Mouse (Mus musculus): ENCODE results near the gene Omt2a. TPM values are rescaled to one million over a fixed set of nuclear protein-coding genes. Genes with fewer than 3 reads are reported as not detected.
"Not testable (repeated sequence)": the region's sequence is repeated elsewhere in the genome, so short reads cannot be mapped to it uniquely, and the experiment has no call there.

The Omt2a gene
- polyA plus RNA-seq, 1 experiment from 2014 or later: not detected

- WGBS: 79% methylated on average over 3 of the region's 3 CpGs
- no peak for ATAC-seq (ENCODE audit: low FRiP score)
- Histone ChIP-seq H3K9me3 (no peaks in the 10 kb centered on the region), H3K4me3 (no peak overlapping the region), H3K9ac (no peak overlapping the region), H3K27me3 (no peaks in the 10 kb centered on the region), H3K4me1 (replicated peaks) (no peaks in the 10 kb centered on the region), H3K27ac (no peak overlapping the region), H3K4me2 (no peak overlapping the region), H3K36me3 (no peaks in the 10 kb centered on the region)
Observed at GRCm38 (mm10) chr9:78347004-78347403, 32.4 kb upstream of the Omt2a start.

GRCm38 (mm10) chr9:78345235-78345634, 30.6 kb upstream of the Omt2a start:
- H3K36me3 ChIP-seq; H3K4me1 ChIP-seq (replicated peaks); ATAC-seq (ENCODE audit: low FRiP score); H3K9me3 ChIP-seq; H3K4me3 ChIP-seq; H3K27me3 ChIP-seq; H3K27ac ChIP-seq; H3K9ac ChIP-seq; H3K4me2 ChIP-seq: not testable (repeated sequence)
- 74% methylated on average over 4 of the region's 4 CpGs for WGBS

GRCm38 (mm10) chr9:78343055-78343454, 28.5 kb upstream of the Omt2a start:
- not testable (repeated sequence) for H3K27me3 ChIP-seq; H3K4me3 ChIP-seq; H3K9ac ChIP-seq; H3K27ac ChIP-seq; H3K4me1 ChIP-seq (replicated peaks); H3K9me3 ChIP-seq; H3K36me3 ChIP-seq; H3K4me2 ChIP-seq; ATAC-seq (ENCODE audit: low FRiP score)
- WGBS: 85% methylated on average over 9 of the region's 9 CpGs

DNA sequence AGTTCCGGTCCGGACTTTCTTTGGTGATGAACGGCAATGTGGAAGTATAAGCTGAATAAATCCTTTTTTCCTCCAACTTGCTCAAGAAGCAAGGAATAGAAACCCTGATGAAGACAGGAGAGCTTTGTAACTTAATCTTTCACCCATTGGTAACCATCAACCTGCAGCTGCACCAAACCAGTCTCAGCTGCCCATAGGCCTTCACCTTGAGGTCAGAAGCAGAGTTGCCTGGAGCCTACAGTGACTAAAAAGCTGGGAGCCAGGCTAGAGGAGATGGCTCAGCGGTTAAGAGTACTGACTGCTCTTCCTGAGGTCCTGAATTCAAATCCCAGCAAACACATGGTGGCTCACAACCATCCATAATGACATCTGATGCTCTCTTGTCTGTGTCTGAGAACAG, 27.9 kb upstream of the Omt2a start:
- 92% methylated on average over 4 of the region's 4 CpGs for WGBS
- ATAC-seq (ENCODE audit: low FRiP score); H3K27me3 ChIP-seq; H3K36me3 ChIP-seq; H3K27ac ChIP-seq; H3K4me1 ChIP-seq (replicated peaks); H3K4me2 ChIP-seq; H3K4me3 ChIP-seq; H3K9ac ChIP-seq; H3K9me3 ChIP-seq: not testable (repeated sequence)

GRCm38 (mm10) chr9:78340324-78340723, 25.7 kb upstream of the Omt2a start:
- WGBS: 17% methylated on average over 8 of the region's 8 CpGs
- H3K27me3 ChIP-seq; H3K4me3 ChIP-seq; H3K4me1 ChIP-seq (replicated peaks); ATAC-seq (ENCODE audit: low FRiP score); H3K4me2 ChIP-seq; H3K27ac ChIP-seq; H3K9me3 ChIP-seq; H3K9ac ChIP-seq; H3K36me3 ChIP-seq: not testable (repeated sequence)

- H3K9ac ChIP-seq; H3K27ac ChIP-seq; H3K4me2 ChIP-seq; ATAC-seq (ENCODE audit: low FRiP score); H3K9me3 ChIP-seq; H3K36me3 ChIP-seq; H3K4me1 ChIP-seq (replicated peaks); H3K27me3 ChIP-seq; H3K4me3 ChIP-seq: not testable (repeated sequence)
Observed at GRCm38 (mm10) chr9:78337050-78337449, 22.5 kb upstream of the Omt2a start.

DNA sequence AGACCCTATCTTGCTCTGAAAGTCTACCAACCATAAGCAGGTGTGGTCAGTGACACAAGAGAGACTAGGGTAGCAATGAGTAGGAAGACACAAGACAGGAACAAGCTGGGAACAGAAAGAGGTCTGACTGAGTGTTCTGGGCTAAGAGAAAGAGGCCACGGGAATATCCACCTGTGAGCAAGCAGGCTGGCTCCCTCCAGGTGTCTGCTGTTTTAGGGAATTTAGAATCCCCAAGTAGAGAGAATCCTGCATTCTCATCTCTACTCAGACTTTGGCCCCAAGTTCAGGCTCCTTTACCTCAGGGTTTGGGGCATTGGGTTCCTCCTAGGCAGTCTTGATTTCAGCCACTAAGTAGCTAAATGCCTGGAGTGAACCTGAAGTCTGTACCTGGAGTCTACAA, 12.7 kb upstream of the Omt2a start, which contains the start of gene Omt2b:
Omt2b (plus strand) TSS at position 301 of the 400 bp plus-strand sequence.
- not testable (repeated sequence) for H3K27me3 ChIP-seq; H3K4me1 ChIP-seq (replicated peaks); H3K36me3 ChIP-seq; H3K9ac ChIP-seq; H3K27ac ChIP-seq; H3K9me3 ChIP-seq; H3K4me2 ChIP-seq; H3K4me3 ChIP-seq; ATAC-seq (ENCODE audit: low FRiP score)
- WGBS: 82% methylated on average over 1 of the region's 1 CpGs

- Histone ChIP-seq H3K4me2 (no peak overlapping the region), H3K9ac (no peak overlapping the region), H3K36me3 (no peaks in the 10 kb centered on the region), H3K27ac (no peak overlapping the region), H3K9me3 (no peaks in the 10 kb centered on the region), H3K4me3 (no peak overlapping the region), H3K27me3 (no peaks in the 10 kb centered on the region), H3K4me1 (replicated peaks) (no peaks in the 10 kb centered on the region)
- ATAC-seq (ENCODE audit: low FRiP score): no peak
- WGBS: 32% methylated on average over 1 of the region's 1 CpGs
Observed at GRCm38 (mm10) chr9:78319499-78319898, 4.9 kb upstream of the Omt2a start.

- not testable (repeated sequence) for H3K27me3 ChIP-seq; H3K4me3 ChIP-seq; H3K4me1 ChIP-seq (replicated peaks); H3K4me2 ChIP-seq; ATAC-seq (ENCODE audit: low FRiP score); H3K9me3 ChIP-seq; H3K36me3 ChIP-seq; H3K9ac ChIP-seq; H3K27ac ChIP-seq
- WGBS: 71% methylated on average over 3 of the region's 3 CpGs
Observed at GRCm38 (mm10) chr9:78308122-78308521, 6.5 kb downstream of the Omt2a start.

- H3K4me1 ChIP-seq (replicated peaks); H3K4me2 ChIP-seq; H3K27ac ChIP-seq; ATAC-seq (ENCODE audit: low FRiP score); H3K9ac ChIP-seq; H3K9me3 ChIP-seq; H3K36me3 ChIP-seq; H3K27me3 ChIP-seq; H3K4me3 ChIP-seq: not testable (repeated sequence)
- 50% methylated on average over 1 of the region's 1 CpGs for WGBS
Observed at GRCm38 (mm10) chr9:78299143-78299542, 15.5 kb downstream of the Omt2a start.

DNA sequence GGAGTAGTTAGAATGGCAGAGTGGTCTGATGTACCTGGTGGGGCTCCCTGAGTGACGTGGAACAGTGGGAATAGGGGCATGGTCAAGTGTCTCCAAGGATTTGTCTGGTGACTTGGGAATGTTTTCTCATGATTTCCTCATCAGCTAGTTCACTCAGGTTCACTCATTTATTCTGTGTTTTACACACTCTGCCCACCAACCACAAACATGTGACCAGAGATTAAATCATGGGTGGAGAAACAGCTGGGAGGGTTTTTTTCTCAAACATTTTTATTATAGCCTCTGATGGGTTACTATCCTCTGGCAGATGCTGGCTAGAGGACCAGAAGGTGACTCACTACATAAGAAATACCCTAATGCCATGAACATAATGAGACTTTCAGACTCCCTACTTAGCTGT, 16.4 kb downstream of the Omt2a start:
- Histone ChIP-seq H3K9ac (no peak overlapping the region), H3K4me2 (no peak overlapping the region), H3K9me3 (no peaks in the 10 kb centered on the region), H3K27me3 (no peaks in the 10 kb centered on the region), H3K4me1 (replicated peaks) (no peaks in the 10 kb centered on the region), H3K27ac (no peak overlapping the region), H3K4me3 (no peak overlapping the region), H3K36me3 (no peaks in the 10 kb centered on the region)
- ATAC-seq (ENCODE audit: low FRiP score): no peak
- WGBS: 81% methylated on average over 1 of the region's 1 CpGs

DNA sequence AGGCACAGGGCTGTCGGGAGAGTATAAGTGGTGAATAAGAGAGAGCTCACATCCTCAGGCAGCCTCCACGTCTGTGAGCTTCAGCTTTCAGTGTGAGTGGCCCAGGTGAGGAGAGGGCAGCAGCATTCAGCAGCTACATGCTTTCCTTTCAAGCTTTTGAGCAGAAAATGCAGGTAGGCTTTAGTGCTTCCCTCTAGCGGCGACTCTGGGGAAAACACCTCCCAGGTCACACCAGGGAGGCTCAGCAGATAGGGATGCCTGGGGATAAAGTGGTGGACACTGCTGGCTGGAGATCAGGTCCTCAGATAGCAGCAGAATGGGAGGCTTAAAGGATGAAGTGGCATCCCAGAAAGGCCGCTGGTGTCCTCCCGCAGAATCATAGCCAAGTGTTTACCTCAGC, 18.5 kb downstream of the Omt2a start:
- H3K36me3 ChIP-seq; H3K27ac ChIP-seq; ATAC-seq (ENCODE audit: low FRiP score); H3K4me1 ChIP-seq (replicated peaks); H3K4me2 ChIP-seq; H3K9me3 ChIP-seq; H3K27me3 ChIP-seq; H3K4me3 ChIP-seq; H3K9ac ChIP-seq: not testable (repeated sequence)
- WGBS: 13% methylated on average over 6 of the region's 6 CpGs

DNA sequence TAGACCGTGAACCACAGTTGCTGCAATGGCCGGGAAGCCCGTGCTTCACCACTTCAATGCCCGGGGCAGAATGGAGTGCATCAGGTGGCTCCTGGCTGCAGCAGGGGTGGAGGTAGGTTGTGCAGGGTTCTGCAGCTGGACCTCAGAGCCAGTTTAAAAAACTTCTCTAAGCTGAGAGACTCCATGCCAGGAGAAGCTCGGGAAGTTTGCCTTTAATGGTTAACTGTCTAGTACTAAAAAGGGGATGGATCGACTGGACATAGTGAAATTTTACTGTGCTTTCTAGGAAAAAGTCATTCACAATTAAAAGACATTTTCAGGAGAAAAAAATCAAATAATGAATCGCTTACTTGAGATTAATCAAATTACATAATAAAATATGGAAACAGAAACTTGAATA, 19.8 kb downstream of the Omt2a start:
- H3K27me3 ChIP-seq; H3K36me3 ChIP-seq; H3K9me3 ChIP-seq; H3K4me3 ChIP-seq; H3K4me2 ChIP-seq; ATAC-seq (ENCODE audit: low FRiP score); H3K4me1 ChIP-seq (replicated peaks); H3K27ac ChIP-seq; H3K9ac ChIP-seq: not testable (repeated sequence)
- WGBS: 81% methylated on average over 7 of the region's 7 CpGs

GRCm38 (mm10) chr9:78293683-78294082, 20.9 kb downstream of the Omt2a start:
- H3K36me3 ChIP-seq; H3K4me3 ChIP-seq; H3K9me3 ChIP-seq; H3K4me2 ChIP-seq; H3K4me1 ChIP-seq (replicated peaks); H3K27me3 ChIP-seq; ATAC-seq (ENCODE audit: low FRiP score); H3K27ac ChIP-seq; H3K9ac ChIP-seq: not testable (repeated sequence)
- WGBS: 82% methylated on average over 1 of the region's 1 CpGs
